Mouse (Mus musculus) limb, embryonic 15.5 days (tissue): ENCODE data around the gene Nr5a1. TPM values are rescaled to one million over a fixed set of nuclear protein-coding genes. Genes with fewer than 3 reads are reported as not detected.

Source experiments
- ATAC-seq: fragments of 200-750 bp; cut with Nextera tagmentation; 2 replicates; pipeline ENCODE4 v1.8.0; 2017; ENCODE audit warnings: low read depth, moderate TSS enrichment; ENCODE audit not compliant: insufficient number of reproducible peaks, low FRiP score, low TSS enrichment
- H3K27ac ChIP-seq: fragments of 300-500 bp; sonication (generic); 2 replicates; pipeline ENCODE4 v1.5.1; 2015; ENCODE audit warnings: moderate library complexity, mild to moderate bottlenecking, inconsistent platforms
- H3K27me3 ChIP-seq: fragments of 300-500 bp; sonication (generic); 2 replicates; pipeline ENCODE4 v1.6.1; 2015; ENCODE audit warnings: inconsistent platforms
- H3K36me3 ChIP-seq: fragments of 300-500 bp; sonication (generic); 2 replicates; pipeline ENCODE4 v1.6.1; 2015; ENCODE audit warnings: inconsistent platforms
- H3K4me1 ChIP-seq: fragments of 300-500 bp; sonication (generic); 2 replicates; pipeline ENCODE4 v1.6.1; 2015; ENCODE audit warnings: inconsistent platforms
- H3K4me2 ChIP-seq: fragments of 300-500 bp; sonication (generic); 2 replicates; pipeline ENCODE4 v1.6.1; 2015; ENCODE audit warnings: mild to moderate bottlenecking, inconsistent platforms
- H3K4me3 ChIP-seq: fragments of 300-500 bp; sonication (generic); 2 replicates; pipeline ENCODE4 v1.5.1; 2015; ENCODE audit warnings: mild to moderate bottlenecking, inconsistent platforms
- H3K9ac ChIP-seq: fragments of 300-500 bp; sonication (generic); 2 replicates; pipeline ENCODE4 v1.6.1; 2015; ENCODE audit warnings: inconsistent platforms
- H3K9me3 ChIP-seq: fragments of 300-500 bp; sonication (generic); 2 replicates; pipeline ENCODE4 v1.6.1; 2016; ENCODE audit warnings: inconsistent platforms
- WGBS: fragments of 180-500 bp; shearing (Covaris S2); methylation state at CpG from one replicate; pipeline ENCODE4 v1.1.7; 2015; 5-methylcytosine and 5-hydroxymethylcytosine counted together
- polyA plus RNA-seq: library from polyadenylated mRNA; unstranded; fragments of >200 nt; fragmentation: Nextera tagmentation; extraction: Ambion mirVana; gene quantifications from 2 replicates; pipeline ENCODE4 v1.2.1, GENCODE M21; 2015

Gene Nr5a1
- polyA plus RNA-seq, 1 experiment from 2014 or later: 0.14 TPM

GRCm38 (mm10) chr2:38700177-38700576 is 14.2 kb downstream of the Nr5a1 start:
- Histone ChIP-seq H3K9ac (no peak overlapping the region), H3K4me2 (no peak overlapping the region), H3K9me3 (no peaks in the 10 kb centered on the region), H3K4me1 (no peaks in the 10 kb centered on the region), H3K27me3 (peaks cover 47% of the 10 kb centered on the region), H3K27ac (no peak overlapping the region), H3K36me3 (no peaks in the 10 kb centered on the region), H3K4me3 (no peak overlapping the region)
- WGBS: 63% methylated on average over 5 of the region's 5 CpGs
- ATAC-seq: no peak

- no peak overlapping the region for H3K4me3 ChIP-seq
- H3K4me2 ChIP-seq: no peak overlapping the region
- no peaks in the 10 kb centered on the region for H3K36me3 ChIP-seq
- H3K27ac ChIP-seq: no peak overlapping the region
- peaks cover 36% of the 10 kb centered on the region for H3K27me3 ChIP-seq
- H3K9ac ChIP-seq: no peak overlapping the region
- no peaks in the 10 kb centered on the region for H3K9me3 ChIP-seq
- no peak for ATAC-seq
- 81% methylated on average over 5 of the region's 5 CpGs for WGBS
- no peaks in the 10 kb centered on the region for H3K4me1 ChIP-seq
Measured at GRCm38 (mm10) chr2:38698623-38699022, 15.7 kb downstream of the Nr5a1 start.

- H3K27me3 ChIP-seq: peaks cover 27% of the 10 kb centered on the region
- no peaks in the 10 kb centered on the region for H3K36me3 ChIP-seq
- H3K27ac ChIP-seq: no peak overlapping the region
- no peak for ATAC-seq
- no peaks in the 10 kb centered on the region for H3K4me1 ChIP-seq
- H3K9ac ChIP-seq: no peak overlapping the region
- H3K9me3 ChIP-seq: no peaks in the 10 kb centered on the region
- H3K4me3 ChIP-seq: no peak overlapping the region
- 61% methylated on average over 27 of the region's 27 CpGs for WGBS
- no peak overlapping the region for H3K4me2 ChIP-seq
Measured at GRCm38 (mm10) chr2:38697128-38698120, 16.9 kb downstream of the Nr5a1 start.

GRCm38 (mm10) chr2:38695770-38696169 is 18.6 kb downstream of the Nr5a1 start:
- Histone ChIP-seq H3K9me3 (no peaks in the 10 kb centered on the region), H3K36me3 (no peaks in the 10 kb centered on the region), H3K9ac (no peak overlapping the region), H3K4me3 (no peak overlapping the region), H3K4me1 (no peaks in the 10 kb centered on the region), H3K27me3 (peaks cover 19% of the 10 kb centered on the region; the same call in 1 of the 2 replicates), H3K4me2 (no peak overlapping the region), H3K27ac (no peak overlapping the region)
- no peak for ATAC-seq
- 57% methylated on average over 9 of the region's 9 CpGs for WGBS

GRCm38 (mm10) chr2:38691542-38691941 is 22.8 kb downstream of the Nr5a1 start:
- Histone ChIP-seq H3K4me1 (peaks cover 11% of the 10 kb centered on the region), H3K4me2 (no peak overlapping the region), H3K36me3 (no peaks in the 10 kb centered on the region), H3K9ac (no peak overlapping the region), H3K4me3 (no peak overlapping the region), H3K9me3 (no peaks in the 10 kb centered on the region), H3K27ac (no peak overlapping the region), H3K27me3 (peaks cover 21% of the 10 kb centered on the region)
- WGBS: 13% methylated on average over 8 of the region's 8 CpGs
- no peak for ATAC-seq

- Histone ChIP-seq H3K4me1 (peaks cover 11% of the 10 kb centered on the region), H3K36me3 (no peaks in the 10 kb centered on the region), H3K4me3 (no peak overlapping the region), H3K4me2 (no peak overlapping the region), H3K9me3 (no peaks in the 10 kb centered on the region), H3K27ac (no peak overlapping the region), H3K9ac (no peak overlapping the region; the same call in 1 of the 2 replicates), H3K27me3 (peaks cover 16% of the 10 kb centered on the region)
- no peak for ATAC-seq
- WGBS: 77% methylated on average over 1 of the region's 1 CpGs
Measured at GRCm38 (mm10) chr2:38689881-38690280, 24.5 kb downstream of the Nr5a1 start.

- ATAC-seq: no peak
- peaks cover 16% of the 10 kb centered on the region for H3K27me3 ChIP-seq
Measured at GRCm38 (mm10) chr2:38688791-38689520, 25.4 kb downstream of the Nr5a1 start.

GRCm38 (mm10) chr2:38685746-38686145 is 28.6 kb downstream of the Nr5a1 start:
- Histone ChIP-seq H3K27ac (no peak overlapping the region), H3K9ac (no peak overlapping the region), H3K27me3 (peaks cover 16% of the 10 kb centered on the region), H3K36me3 (no peaks in the 10 kb centered on the region), H3K4me3 (no peak overlapping the region), H3K4me1 (peaks cover 11% of the 10 kb centered on the region), H3K4me2 (no peak overlapping the region), H3K9me3 (no peaks in the 10 kb centered on the region)
- WGBS: 64% methylated on average over 3 of the region's 3 CpGs
- no peak for ATAC-seq

More at GRCm38 (mm10) chr2:38688791-38689520, 25.4 kb downstream of the Nr5a1 start:
- 3% methylated on average over 29 of the region's 29 CpGs for WGBS
- H3K36me3 ChIP-seq: no peaks in the 10 kb centered on the region
- H3K27ac ChIP-seq: no peak overlapping the region
- H3K4me2 ChIP-seq: peak overlapping the region; percentile 59
- H3K9me3 ChIP-seq: no peaks in the 10 kb centered on the region
- H3K4me1 ChIP-seq: peaks cover 11% of the 10 kb centered on the region
- H3K4me3 ChIP-seq: peak overlapping the region; percentile 31
- H3K9ac ChIP-seq: no peak overlapping the region

- no peak for ATAC-seq
- Histone ChIP-seq H3K27me3 (peaks cover 4% of the 10 kb centered on the region; the same call in 1 of the 2 replicates), H3K36me3 (no peaks in the 10 kb centered on the region), H3K9me3 (no peaks in the 10 kb centered on the region), H3K27ac (no peak overlapping the region), H3K9ac (no peak overlapping the region), H3K4me2 (no peak overlapping the region), H3K4me1 (no peaks in the 10 kb centered on the region), H3K4me3 (no peak overlapping the region)
- 72% methylated on average over 5 of the region's 5 CpGs for WGBS
Measured at GRCm38 (mm10) chr2:38683083-38683482, 31.3 kb downstream of the Nr5a1 start.

- no peak overlapping the region for H3K9ac ChIP-seq
- no peak overlapping the region for H3K4me2 ChIP-seq
- no peak overlapping the region for H3K27ac ChIP-seq
- H3K9me3 ChIP-seq: no peaks in the 10 kb centered on the region
- ATAC-seq: no peak
- no peak overlapping the region for H3K4me3 ChIP-seq
- WGBS: 82% methylated on average over 5 of the region's 5 CpGs
- H3K4me1 ChIP-seq: no peaks in the 10 kb centered on the region
- no peaks in the 10 kb centered on the region; the same call in 1 of the 2 replicates for H3K27me3 ChIP-seq
- H3K36me3 ChIP-seq: no peaks in the 10 kb centered on the region
Measured at GRCm38 (mm10) chr2:38682209-38682608, 32.1 kb downstream of the Nr5a1 start.

- Histone ChIP-seq H3K9ac (no peak overlapping the region), H3K9me3 (no peaks in the 10 kb centered on the region), H3K4me3 (no peak overlapping the region), H3K27ac (no peak overlapping the region), H3K4me1 (no peaks in the 10 kb centered on the region), H3K36me3 (no peaks in the 10 kb centered on the region), H3K4me2 (no peak overlapping the region), H3K27me3 (no peaks in the 10 kb centered on the region; the same call in 1 of the 2 replicates)
- ATAC-seq: no peak
Measured at GRCm38 (mm10) chr2:38678947-38679346, 35.4 kb downstream of the Nr5a1 start.
